Mouse (Mus musculus): Measurements from ENCODE around the gene Nrsn1.
"Not testable (repeated sequence)": the region's sequence is repeated elsewhere in the genome, so short reads cannot be mapped to it uniquely, and the experiment has no call there.

The Nrsn1 gene

DNA sequence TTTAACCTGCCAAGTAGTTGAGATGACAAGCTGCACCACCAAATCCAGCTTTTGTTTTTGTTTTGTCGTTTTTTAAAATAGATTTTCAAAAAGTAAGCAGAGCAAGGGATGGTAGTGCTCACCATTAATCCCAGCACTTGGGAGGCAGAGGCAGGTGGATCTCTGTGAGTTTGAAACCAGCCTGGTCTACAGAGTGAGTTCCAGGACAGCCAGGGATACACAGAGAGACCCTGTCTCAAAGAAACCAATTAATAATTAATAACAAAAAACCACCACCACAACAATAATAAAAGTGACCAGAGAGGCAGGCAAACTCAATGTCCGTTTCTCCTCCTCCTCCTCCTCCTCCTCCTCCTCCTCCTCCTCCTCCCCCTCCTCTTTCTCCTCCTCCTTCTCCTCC, at the start of gene Nrsn1:
Gene Nrsn1 (minus strand): TSS at position 101 of the 400 bp plus-strand sequence.
- not testable (repeated sequence) for DNase-seq (ENCODE audit: inconsistent age in 2 of 2, low spot score in 1 of 2)

DNA sequence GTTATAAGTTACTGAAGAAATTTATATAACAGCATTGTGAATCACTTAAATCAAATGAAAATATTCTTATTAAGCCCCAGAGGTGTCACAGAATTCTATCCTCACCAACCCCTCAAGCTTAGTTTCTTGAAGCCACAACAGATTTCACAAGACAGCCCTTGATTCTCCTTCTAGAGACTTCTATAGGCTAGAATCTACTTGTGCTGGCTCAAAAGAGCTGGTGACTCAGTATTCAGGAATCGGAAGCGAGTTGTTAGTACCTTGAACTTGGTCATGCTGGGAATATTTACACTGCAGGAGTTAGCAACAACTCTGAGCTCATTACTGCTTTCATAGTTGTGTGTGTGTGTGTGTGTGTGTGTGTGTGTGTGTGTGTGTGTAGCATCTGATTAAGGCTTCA, 41.8 kb upstream of the Nrsn1 start:
- no peak for DNase-seq (ENCODE audit: inconsistent age in 2 of 2, low spot score in 1 of 2)

DNA sequence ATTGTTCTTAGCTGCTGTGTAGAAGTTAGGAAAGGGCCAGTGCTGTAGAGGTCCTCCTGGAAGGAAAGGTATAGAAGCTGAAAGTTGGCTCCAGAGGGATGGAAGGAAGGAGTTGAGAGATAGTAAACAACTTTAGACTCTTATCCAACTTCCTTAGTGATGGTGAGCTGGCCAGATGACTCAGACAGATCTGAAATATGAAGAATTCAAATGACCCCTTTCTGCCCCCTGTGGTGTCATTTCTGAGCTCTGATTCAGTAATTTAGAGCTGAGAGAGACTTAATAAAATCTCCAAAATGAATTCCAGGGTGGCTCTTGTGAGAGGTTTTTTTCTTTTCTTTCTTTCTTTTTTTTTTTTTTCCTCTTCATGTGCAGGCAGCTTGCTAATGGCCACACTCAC, 39.8 kb upstream of the Nrsn1 start:
- no peak for DNase-seq (ENCODE audit: inconsistent age in 2 of 2, low spot score in 1 of 2)

DNA sequence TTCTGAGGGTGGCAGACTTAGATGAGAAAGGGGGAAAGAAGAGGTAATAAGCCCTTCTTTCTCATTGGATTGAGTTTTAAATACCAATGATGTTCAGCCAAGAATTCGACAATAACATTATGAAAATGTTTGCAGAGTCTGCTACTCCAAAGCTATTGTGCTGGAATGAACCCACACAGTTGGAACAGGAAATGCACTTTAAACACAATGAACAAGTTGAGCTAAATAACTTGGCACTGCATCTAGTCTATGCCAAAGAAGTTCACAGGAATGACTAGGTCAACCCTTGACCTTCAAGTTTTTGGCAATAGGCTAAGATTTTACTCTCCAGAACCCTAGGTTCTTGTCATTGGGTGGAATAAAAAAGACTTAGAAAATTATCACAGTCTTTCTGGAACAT, 18.4 kb upstream of the Nrsn1 start:
- no peak for DNase-seq (ENCODE audit: inconsistent age in 2 of 2, low spot score in 1 of 2)

DNA sequence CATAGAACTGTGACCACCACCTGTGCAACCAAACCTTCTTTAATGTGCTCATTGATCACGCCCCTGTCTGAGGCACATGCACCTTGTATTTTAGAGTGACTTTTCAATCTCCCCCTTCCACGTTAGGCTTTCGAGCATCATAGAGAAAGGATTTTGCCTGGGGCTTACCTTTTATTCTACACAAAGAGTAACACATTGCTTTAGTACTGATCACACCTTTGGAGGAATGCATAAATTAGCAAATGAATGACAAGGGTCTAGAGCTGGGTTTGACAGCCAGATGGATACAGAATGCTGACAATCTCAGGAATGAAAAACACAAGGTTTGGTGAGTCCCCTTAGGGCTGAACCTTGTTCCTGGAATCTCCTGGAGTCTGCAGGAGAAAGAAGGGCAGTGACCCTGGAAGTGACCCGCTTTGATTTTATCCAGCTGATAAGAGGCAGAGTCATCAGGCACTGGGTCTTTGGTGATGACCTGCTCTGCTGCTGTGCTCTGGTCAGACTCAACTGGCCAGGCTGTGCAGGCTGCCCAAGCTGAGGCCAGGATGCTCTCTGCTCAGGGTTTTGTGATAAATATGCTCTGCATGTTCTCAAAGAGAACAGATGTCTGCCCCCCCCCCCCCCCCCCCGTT, 4.7 kb upstream of the Nrsn1 start:
- DNase-seq (ENCODE audit: inconsistent age in 2 of 2, low spot score in 1 of 2) = peak in 1 of 2 experiments; percentile 24

DNA sequence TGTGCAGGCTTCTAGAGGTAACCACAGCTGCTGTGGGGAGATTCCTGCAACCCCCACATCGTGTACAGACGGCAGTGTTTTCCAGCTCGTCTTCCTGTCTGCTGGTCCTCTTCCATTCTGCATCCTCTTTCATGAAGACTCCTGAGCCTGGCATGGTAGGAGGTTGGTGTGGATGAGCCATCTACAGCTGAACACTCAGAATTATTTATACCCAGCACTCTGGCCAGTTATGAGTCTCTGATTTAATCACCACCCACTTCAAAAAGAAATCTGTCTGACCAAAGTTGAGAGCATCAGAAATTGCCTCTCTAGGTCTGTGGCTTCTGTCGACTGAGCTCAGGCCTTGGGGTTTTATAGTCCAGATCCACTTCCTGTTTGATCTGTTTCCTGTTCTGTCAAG, 1.9 kb upstream of the Nrsn1 start:
- DNase-seq (ENCODE audit: inconsistent age in 2 of 2, low spot score in 1 of 2) = no peak

DNA sequence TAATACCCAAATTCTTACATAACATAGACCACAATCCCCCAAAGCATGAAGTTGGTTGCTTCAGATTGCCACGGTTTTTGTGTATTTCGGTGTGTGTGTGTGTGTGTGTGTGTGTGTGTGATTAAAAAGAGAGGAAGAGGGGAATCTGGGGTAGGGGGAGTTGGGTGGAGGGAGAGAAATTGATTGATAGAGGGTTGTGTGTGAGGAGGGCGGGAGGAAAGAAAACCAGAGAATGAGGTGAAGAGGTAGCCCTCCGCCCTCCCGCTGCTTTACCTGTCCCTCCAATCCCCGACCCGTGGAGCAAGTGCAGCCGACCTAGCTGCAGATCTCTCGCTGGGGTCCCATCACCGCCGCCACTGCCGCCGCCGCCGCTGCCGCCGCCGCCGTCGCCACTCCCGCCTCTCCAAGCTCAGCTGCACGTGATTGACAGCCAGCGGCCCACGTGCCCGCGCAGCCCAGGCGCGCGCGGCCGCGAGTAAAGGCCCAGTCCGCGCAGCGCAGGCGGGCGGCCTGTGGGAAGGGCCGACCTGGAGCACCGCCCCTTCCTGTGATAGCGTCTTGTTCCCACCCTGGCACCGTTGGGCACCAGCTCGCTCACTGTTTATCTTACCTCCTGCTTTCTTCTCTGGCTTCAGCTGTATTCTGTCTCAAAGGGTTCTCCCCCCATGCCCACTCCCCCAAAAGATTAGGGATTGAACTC, 583 bp downstream of the Nrsn1 start:
- DNase-seq (ENCODE audit: inconsistent age in 2 of 2, low spot score in 1 of 2) = peak; percentile 27 to 43

DNA sequence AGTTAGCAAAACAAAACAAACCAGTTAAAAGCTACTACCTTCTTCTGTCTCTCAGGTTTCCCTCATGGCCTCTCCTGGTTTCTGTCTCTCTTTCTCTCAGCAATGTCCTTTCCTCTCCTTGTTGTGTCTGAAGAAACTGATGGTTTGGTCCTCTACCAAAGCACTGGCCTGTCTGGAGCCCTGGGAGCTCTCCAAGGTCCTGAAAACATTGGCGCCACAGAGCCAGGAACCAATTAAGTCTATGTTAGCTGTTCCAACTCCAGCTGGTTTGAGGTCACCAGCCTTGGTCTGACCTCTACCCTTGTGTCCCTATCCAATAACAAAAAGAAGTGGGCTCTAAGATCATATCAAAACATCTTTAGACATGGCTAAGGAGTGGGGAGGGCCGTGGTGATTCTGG, 1.3 kb downstream of the Nrsn1 start:
- peak; percentile 43 to 85 for DNase-seq (ENCODE audit: inconsistent age in 2 of 2, low spot score in 1 of 2)

DNA sequence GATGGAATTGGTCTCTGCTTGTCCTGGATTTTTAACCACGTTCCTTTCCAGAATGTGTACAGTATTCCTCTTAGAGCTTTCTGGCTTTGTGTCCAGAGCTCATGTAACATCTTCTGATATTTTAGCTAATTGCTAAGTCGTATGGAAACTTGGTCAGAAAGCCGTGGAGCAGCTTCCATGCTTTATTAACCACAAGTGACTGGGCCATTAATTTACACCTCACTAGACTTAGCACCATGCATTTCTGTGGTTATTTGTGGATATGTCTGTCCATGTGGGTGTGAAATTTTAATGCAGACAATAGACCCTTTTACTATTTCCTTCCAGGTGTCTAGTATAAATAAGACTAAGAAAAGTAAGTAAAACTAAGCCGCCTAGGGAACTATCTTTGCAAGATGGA, 7.6 kb downstream of the Nrsn1 start:
- DNase-seq (ENCODE audit: inconsistent age in 2 of 2, low spot score in 1 of 2) = no peak

DNA sequence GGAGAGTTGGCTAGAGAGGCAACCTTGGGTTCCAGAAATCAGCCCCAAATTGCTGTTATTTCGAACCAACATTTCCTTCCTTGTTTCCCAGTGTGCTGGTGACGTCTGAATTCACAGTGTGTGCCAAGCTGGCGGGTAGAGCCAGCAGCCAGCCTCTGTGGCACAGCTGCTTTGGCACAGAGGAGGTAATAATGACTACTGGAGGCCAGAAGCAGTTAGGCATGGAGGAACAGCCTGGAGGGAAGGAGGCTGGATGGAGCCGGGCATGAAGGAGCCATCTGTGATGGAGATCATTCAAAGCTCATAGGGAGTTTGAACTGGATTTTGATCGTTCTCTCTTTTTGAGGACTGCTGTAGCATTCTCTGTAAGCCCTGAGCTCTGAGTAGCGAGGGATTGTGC, 12.7 kb downstream of the Nrsn1 start:
- DNase-seq (ENCODE audit: inconsistent age in 2 of 2, low spot score in 1 of 2) = no peak

DNA sequence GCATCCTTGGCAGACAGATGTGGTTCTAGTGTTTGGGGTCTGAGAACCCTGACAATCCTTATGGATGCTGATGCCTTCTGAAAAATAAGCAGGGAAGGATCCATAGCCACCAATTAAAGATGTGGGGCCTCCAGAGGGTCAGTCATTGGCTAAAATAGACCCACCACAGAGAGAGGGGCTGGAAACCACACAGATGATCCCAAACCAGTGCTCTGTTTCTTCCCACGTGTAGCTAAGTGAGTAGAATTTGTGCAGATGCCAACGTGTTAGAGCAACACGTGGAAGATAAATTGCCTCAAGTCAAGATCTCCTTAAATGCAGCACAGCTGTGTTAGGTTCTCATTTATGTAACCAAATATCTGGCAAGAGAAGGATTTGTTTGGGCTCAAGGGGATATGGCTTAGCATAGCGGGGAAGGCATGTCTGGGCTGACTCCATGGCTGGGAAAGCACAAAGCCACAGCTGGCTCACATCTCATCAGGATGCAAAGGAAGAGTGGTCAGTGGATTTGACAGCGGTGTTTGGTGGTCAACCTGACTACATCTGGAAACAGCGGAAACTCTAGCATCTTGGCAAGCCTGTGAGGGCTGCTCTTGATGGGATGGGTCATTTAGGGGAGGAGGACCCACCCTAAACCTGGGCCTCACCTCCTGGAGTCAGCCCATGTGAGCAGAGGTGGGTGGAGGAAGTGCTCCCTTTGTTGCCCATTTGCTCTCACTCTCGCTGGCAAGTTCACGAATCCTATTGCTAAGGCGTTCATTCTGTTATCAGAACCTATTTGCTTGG, 15.6 kb downstream of the Nrsn1 start:
- DNase-seq (ENCODE audit: inconsistent age in 2 of 2, low spot score in 1 of 2) = no peak

DNA sequence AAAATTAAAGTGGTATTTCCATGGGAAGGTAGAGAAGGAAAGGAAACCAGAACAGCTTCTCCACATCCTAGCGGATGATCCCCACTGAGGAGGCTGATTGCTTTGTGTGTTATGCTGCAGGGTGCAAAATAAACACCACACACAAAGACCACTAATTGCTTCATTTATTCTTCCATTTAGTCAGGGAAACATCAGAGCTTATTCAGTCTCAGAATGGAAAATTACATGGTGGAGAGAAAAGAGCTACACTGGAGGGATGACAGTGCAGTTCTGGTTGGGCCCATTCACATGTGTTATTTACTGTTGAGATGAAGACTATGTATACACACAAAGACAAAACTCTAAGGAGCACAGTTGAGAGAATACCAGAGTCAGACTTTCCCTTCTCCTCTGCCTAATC, 18.4 kb downstream of the Nrsn1 start:
- no peak for DNase-seq (ENCODE audit: inconsistent age in 2 of 2, low spot score in 1 of 2)

DNA sequence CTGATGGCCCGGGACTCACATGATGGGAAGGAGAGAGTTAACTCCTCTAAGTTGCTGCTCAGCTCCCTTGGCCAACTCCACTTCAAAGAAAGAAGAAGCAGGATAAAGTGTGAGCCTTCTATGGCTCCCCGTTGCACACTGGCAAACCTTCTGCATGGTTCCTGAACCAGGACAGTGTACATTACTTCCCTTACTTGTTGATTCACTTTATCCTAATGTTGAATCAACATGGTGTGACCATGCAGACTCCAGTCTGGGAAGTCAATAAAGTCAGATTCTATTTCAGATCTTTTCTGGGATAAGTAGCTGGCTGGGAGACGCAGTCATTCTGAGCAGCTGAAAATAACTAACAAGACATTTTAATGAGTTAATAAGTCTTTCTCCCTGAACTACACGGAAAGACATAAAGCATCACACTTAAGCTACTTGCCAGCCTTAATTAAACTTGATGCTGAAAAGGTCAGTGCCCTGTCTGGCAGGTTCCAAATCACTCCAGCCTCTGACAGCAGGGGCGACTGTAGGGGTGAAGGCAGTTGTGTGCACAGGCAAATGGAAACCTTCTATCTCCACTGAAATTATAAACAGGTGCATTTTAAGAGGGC, 50.0 kb downstream of the Nrsn1 start:
- DNase-seq (ENCODE audit: inconsistent age in 2 of 2, low spot score in 1 of 2) = no peak

DNA sequence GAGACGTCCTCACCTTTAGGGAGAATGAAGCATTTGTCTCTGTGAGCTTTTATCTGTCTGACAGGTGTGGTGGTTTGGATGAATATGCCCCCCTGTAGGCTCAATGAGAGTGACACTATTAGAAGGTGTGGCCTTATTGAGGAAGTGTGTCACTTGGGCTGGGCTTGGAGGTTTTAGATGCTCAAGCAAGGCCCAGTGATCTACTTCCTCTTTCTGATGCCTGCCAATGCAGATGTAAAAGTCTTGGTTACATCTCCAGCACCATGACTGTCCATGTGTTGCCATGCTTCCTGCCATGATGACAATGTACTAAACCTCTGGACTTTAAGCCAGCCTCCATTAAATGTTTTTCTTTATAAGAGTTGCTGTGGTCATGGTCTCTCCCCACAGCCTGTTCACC, 51.9 kb downstream of the Nrsn1 start:
- no peak for DNase-seq (ENCODE audit: inconsistent age in 2 of 2, low spot score in 1 of 2)

DNA sequence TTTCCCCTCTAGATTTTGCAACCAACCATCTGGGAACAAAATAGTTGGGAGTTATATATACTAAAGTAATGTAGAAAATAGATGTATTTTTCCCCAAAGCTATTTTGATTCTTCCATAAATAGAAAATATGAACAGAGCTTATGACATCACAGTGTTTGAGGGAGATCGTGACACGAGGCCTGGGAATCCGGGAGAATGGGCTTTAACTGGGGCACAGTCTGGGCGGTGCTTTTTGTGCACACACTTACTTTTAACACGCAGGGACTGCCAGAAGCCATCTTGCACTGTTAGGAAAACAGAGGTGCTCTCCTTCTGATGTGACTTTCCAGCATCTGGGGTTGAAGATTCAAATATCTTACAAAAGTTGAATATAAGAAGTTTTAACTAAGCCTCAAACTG, 63.4 kb downstream of the Nrsn1 start:
- DNase-seq (ENCODE audit: inconsistent age in 2 of 2, low spot score in 1 of 2) = no peak

Measured in adrenal gland, adult (tissue).